Mouse (Mus musculus): ENCODE results near the gene Vgll1. TPM values are rescaled to one million over a fixed set of nuclear protein-coding genes. Genes with fewer than 3 reads are reported as not detected.
A peak's percentile ranks its signal among the peaks of the same experiment; 100 is the strongest.

Gene Vgll1
- 0.11 and 0.36 TPM in 2 replicates for polyA plus RNA-seq (2015; fragmentation: Nextera tagmentation; extraction: Ambion mirVana)

GRCm38 (mm10) chrX:57087806-57088205, at the start of gene Vgll1:
TSS of gene Vgll1 (plus strand) at chrX:57088106.
- Histone ChIP-seq H3K9me3 (replicated peaks; ENCODE audit: low read length) (no peaks in the 10 kb centered on the region), H3K36me3 (ENCODE audit: insufficient read depth, low read length) (no peaks in the 10 kb centered on the region), H3K4me3 (replicated peaks; ENCODE audit: low read depth, low read length) (no peak within 1 kb of the TSS), H3K27me3 (ENCODE audit: insufficient read depth, low read length) (no peaks in the 10 kb centered on the region), H3K9ac (ENCODE audit: low read depth, low read length) (no peak within 1 kb of the TSS), H3K4me2 (ENCODE audit: low read length) (no peak within 1 kb of the TSS), H3K4me1 (replicated peaks; ENCODE audit: insufficient read depth, low read length) (no peaks in the 10 kb centered on the region), H3K27ac (no peak within 1 kb of the TSS)
- DNase-seq (ENCODE audit: low spot score), result no peak
- TF ChIP-seq CTCF (IDR thresholded peaks at IDR 0.05; ENCODE audit: low read depth), result no peak
- WGBS, result 78% methylated on average over 4 of the region's 4 CpGs
- ATAC-seq (replicated peaks; ENCODE audit: low FRiP score, low read depth), result no peak

GRCm38 (mm10) chrX:57042774-57043173, 45.1 kb upstream of the Vgll1 start, which contains the start of gene Brs3:
TSS of gene Brs3 (plus strand) at chrX:57043074.
- Histone ChIP-seq H3K9ac (ENCODE audit: low read depth, low read length) (no peak within 1 kb of the TSS), H3K36me3 (ENCODE audit: insufficient read depth, low read length) (no peaks in the 10 kb centered on the region), H3K9me3 (replicated peaks; ENCODE audit: low read length) (no peaks in the 10 kb centered on the region), H3K27me3 (ENCODE audit: insufficient read depth, low read length) (no peaks in the 10 kb centered on the region), H3K27ac (no peak within 1 kb of the TSS), H3K4me1 (replicated peaks; ENCODE audit: insufficient read depth, low read length) (no peaks in the 10 kb centered on the region), H3K4me3 (replicated peaks; ENCODE audit: low read depth, low read length) (no peak within 1 kb of the TSS), H3K4me2 (ENCODE audit: low read length) (no peak within 1 kb of the TSS)
- DNase-seq (ENCODE audit: low spot score) (no peak), ATAC-seq (replicated peaks; ENCODE audit: low FRiP score, low read depth) (no peak)
- TF ChIP-seq CTCF (IDR thresholded peaks at IDR 0.05; ENCODE audit: low read depth), result no peak
- WGBS, result 74% methylated on average over 5 of the region's 5 CpGs

DNA sequence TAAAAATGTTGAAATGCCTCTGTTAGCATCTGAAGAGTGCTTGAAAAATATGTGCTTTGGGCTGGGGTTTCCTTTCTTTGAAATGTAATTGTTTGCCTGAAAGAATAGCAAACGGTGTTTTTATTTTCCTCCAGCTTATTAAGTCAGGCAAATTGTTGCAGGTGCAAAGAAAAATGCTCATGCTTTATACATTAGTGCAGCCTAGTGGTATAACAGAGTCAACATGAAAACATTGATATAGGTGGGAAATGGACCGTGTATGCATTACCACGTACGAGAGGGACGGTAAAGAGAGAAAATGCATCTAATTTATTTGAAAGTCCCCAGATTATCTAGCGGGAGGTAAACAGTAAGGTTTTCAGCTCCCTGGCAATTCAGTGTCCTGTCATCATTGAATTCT, 44.0 kb upstream of the Vgll1 start:
- no peak overlapping the region for H3K27ac ChIP-seq
- H3K9ac ChIP-seq (ENCODE audit: low read depth, low read length), result no peak overlapping the region
- no peak for DNase-seq (ENCODE audit: low spot score)
- no peaks in the 10 kb centered on the region for H3K36me3 ChIP-seq (ENCODE audit: insufficient read depth, low read length)
- no peak overlapping the region for H3K4me3 ChIP-seq (replicated peaks; ENCODE audit: low read depth, low read length)
- no peaks in the 10 kb centered on the region for H3K27me3 ChIP-seq (ENCODE audit: insufficient read depth, low read length)
- no peak for TF ChIP-seq CTCF (IDR thresholded peaks at IDR 0.05; ENCODE audit: low read depth)
- WGBS, result 76% methylated on average over 6 of the region's 6 CpGs
- H3K4me2 ChIP-seq (ENCODE audit: low read length), result no peak overlapping the region
- ATAC-seq (replicated peaks; ENCODE audit: low FRiP score, low read depth), result no peak
- no peaks in the 10 kb centered on the region for H3K4me1 ChIP-seq (replicated peaks; ENCODE audit: insufficient read depth, low read length)
- no peaks in the 10 kb centered on the region for H3K9me3 ChIP-seq (replicated peaks; ENCODE audit: low read length)

DNA sequence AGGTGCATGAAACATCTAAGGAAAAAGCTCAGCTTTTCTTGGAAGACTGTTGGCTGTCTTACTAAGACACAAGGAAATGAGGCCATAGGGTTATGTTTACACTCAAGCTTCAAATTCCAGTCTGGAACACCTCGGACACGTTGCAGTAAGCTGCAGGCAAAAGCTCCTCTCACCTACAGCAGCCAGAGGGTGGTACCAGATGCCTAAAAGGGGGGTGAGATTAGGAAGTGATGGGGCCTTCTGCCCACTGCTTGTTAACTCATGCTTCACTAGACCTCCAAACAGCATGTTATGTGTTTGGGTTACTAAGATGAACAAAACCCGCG, 35.1 kb upstream of the Vgll1 start:
- H3K4me3 ChIP-seq (replicated peaks; ENCODE audit: low read depth, low read length), result peak overlapping the region; percentile 55
- H3K27me3 ChIP-seq (ENCODE audit: insufficient read depth, low read length), result no peaks in the 10 kb centered on the region
- peak; percentile 12; the same call in 1 of the 2 replicates for TF ChIP-seq CTCF (IDR thresholded peaks at IDR 0.05; ENCODE audit: low read depth)
- peak overlapping the region; percentile 52 for H3K4me2 ChIP-seq (ENCODE audit: low read length)
- ATAC-seq (replicated peaks; ENCODE audit: low FRiP score, low read depth) (no peak; the same call in 1 of the 2 replicates), DNase-seq (ENCODE audit: low spot score) (no peak)
- H3K27ac ChIP-seq, result peak overlapping the region; percentile 95; the same call in 1 of the 2 replicates
- 0 out of 2 replicates have a peak, but pooled peaks cover 8% of the 10 kb centered on the region for H3K36me3 ChIP-seq (ENCODE audit: insufficient read depth, low read length)
- H3K9ac ChIP-seq (ENCODE audit: low read depth, low read length), result peak overlapping the region; percentile 67
- no peaks in the 10 kb centered on the region for H3K4me1 ChIP-seq (replicated peaks; ENCODE audit: insufficient read depth, low read length)
- H3K9me3 ChIP-seq (replicated peaks; ENCODE audit: low read length), result no peaks in the 10 kb centered on the region
- 22% methylated on average over 4 of the region's 4 CpGs for WGBS

GRCm38 (mm10) chrX:57053174-57053992, 34.5 kb upstream of the Vgll1 start, which contains the start of gene Htatsf1:
TSS of gene Htatsf1 (plus strand) at chrX:57053583.
- H3K4me3 ChIP-seq (replicated peaks; ENCODE audit: low read depth, low read length), result peak within 1 kb of the TSS; percentile 55
- no peak; the same call in 1 of the 2 replicates for TF ChIP-seq CTCF (IDR thresholded peaks at IDR 0.05; ENCODE audit: low read depth)
- H3K36me3 ChIP-seq (ENCODE audit: insufficient read depth, low read length), result 0 out of 2 replicates have a peak, but pooled peaks cover 8% of the 10 kb centered on the region
- H3K27ac ChIP-seq, result peak within 1 kb of the TSS; percentile 95
- no peaks in the 10 kb centered on the region for H3K9me3 ChIP-seq (replicated peaks; ENCODE audit: low read length)
- H3K9ac ChIP-seq (ENCODE audit: low read depth, low read length), result peak within 1 kb of the TSS; percentile 67
- no peaks in the 10 kb centered on the region for H3K4me1 ChIP-seq (replicated peaks; ENCODE audit: insufficient read depth, low read length)
- WGBS, result 30% methylated on average over 84 of the region's 85 CpGs
- ATAC-seq (replicated peaks; ENCODE audit: low FRiP score, low read depth), result peak; percentile 97
- H3K4me2 ChIP-seq (ENCODE audit: low read length), result peak within 1 kb of the TSS; percentile 52
- H3K27me3 ChIP-seq (ENCODE audit: insufficient read depth, low read length), result no peaks in the 10 kb centered on the region
- DNase-seq (ENCODE audit: low spot score), result peak; percentile 74

DNA sequence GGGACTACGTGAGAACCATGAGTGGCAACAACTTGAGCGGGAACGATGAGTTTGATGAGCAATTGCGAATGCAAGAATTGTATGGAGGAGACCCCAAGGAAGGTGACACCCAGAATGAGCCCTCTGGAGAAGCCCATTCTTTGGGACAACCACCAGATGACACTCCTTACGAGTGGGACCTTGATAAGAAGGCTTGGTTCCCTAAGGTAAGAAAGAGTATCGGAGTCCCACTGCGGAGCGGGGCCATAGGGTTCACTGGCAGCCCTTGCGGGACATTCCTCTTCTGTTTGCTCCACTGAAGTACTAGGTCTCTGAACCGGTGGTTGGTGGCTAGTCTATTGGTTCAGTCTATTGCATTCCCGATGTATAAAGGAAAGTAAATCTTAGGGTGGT, 33.9 kb upstream of the Vgll1 start:
- 44% methylated on average over 11 of the region's 11 CpGs for WGBS
- Histone ChIP-seq H3K27me3 (ENCODE audit: insufficient read depth, low read length) (no peaks in the 10 kb centered on the region), H3K36me3 (ENCODE audit: insufficient read depth, low read length) (0 out of 2 replicates have a peak, but pooled peaks cover 8% of the 10 kb centered on the region), H3K4me1 (replicated peaks; ENCODE audit: insufficient read depth, low read length) (no peaks in the 10 kb centered on the region), H3K9ac (ENCODE audit: low read depth, low read length) (peak overlapping the region; percentile 67), H3K4me2 (ENCODE audit: low read length) (peak overlapping the region; percentile 52), H3K9me3 (replicated peaks; ENCODE audit: low read length) (no peaks in the 10 kb centered on the region), H3K27ac (0 out of 2 replicates have a peak overlapping the region, but pooled peaks have one; percentile 42), H3K4me3 (replicated peaks; ENCODE audit: low read depth, low read length) (peak overlapping the region; percentile 55)
- DNase-seq (ENCODE audit: low spot score) (peak; percentile 1), ATAC-seq (replicated peaks; ENCODE audit: low FRiP score, low read depth) (no peak)
- no peak for TF ChIP-seq CTCF (IDR thresholded peaks at IDR 0.05; ENCODE audit: low read depth)

All from kidney, postnatal 0 days (tissue).